Mouse (Mus musculus) forebrain, embryonic 14.5 days (tissue): Measurements from ENCODE around the gene Hoxc13. TPM values are rescaled to one million over a fixed set of nuclear protein-coding genes. Genes with fewer than 3 reads are reported as not detected.

Experiments used
- ATAC-seq: fragments of 200-750 bp; cut with Nextera tagmentation; 2 replicates; pipeline ENCODE4 v1.8.0; 2017; ENCODE audit warnings: mild to moderate bottlenecking, moderate library complexity
- DNase-seq: peaks from one replicate; pipeline ENCODE4 v3.0.0-alpha.2; 2015; ENCODE audit warnings: low spot score
- H3K27ac ChIP-seq: fragments of 300-500 bp; sonication (generic); 2 replicates; pipeline ENCODE4 v1.5.1; 2014; ENCODE audit warnings: low read depth, mild to moderate bottlenecking, control low read depth, low read length, moderate library complexity
- H3K27me3 ChIP-seq: fragments of 300-500 bp; sonication (generic); replicated peaks from 2 replicates; pipeline ENCODE4 v1.6.1; 2014; ENCODE audit warnings: low read length, control low read depth, mixed read lengths; ENCODE audit not compliant: control insufficient read depth, insufficient read depth
- H3K36me3 ChIP-seq: fragments of 300-500 bp; sonication (generic); 2 replicates; pipeline ENCODE4 v1.6.1; 2014; ENCODE audit warnings: low read length, control low read depth; ENCODE audit not compliant: control insufficient read depth, insufficient read depth
- H3K4me1 ChIP-seq: fragments of 300-500 bp; sonication (generic); 2 replicates; pipeline ENCODE4 v1.6.1; 2014; ENCODE audit warnings: antibody characterized with exemption, low read length, control low read depth; ENCODE audit not compliant: control insufficient read depth, insufficient read depth
- H3K4me2 ChIP-seq: fragments of 300-500 bp; sonication (generic); 2 replicates; pipeline ENCODE4 v1.6.1; 2014; ENCODE audit warnings: mild to moderate bottlenecking, control low read depth, low read length
- H3K4me3 ChIP-seq: fragments of 300-500 bp; sonication (generic); 2 replicates; pipeline ENCODE4 v1.5.1; 2014; ENCODE audit warnings: low read depth, low read length, control low read depth
- H3K9ac ChIP-seq: fragments of 300-500 bp; sonication (generic); 2 replicates; pipeline ENCODE4 v1.6.1; 2014; ENCODE audit warnings: mild to moderate bottlenecking, low read length, control low read depth, moderate library complexity
- H3K9me3 ChIP-seq: fragments of 300-500 bp; sonication (generic); replicated peaks from 2 replicates; pipeline ENCODE4 v1.6.1; 2016; ENCODE audit warnings: low read length, control low read depth, mixed read lengths; ENCODE audit not compliant: control insufficient read depth
- WGBS: fragments of 180-500 bp; shearing (Covaris S2); extraction: QIAGEN DNeasy Blood & Tissue Kit; methylation state at CpG from one replicate; pipeline ENCODE4 v1.1.7; 2014; 5-methylcytosine and 5-hydroxymethylcytosine counted together
- polyA plus RNA-seq: library from polyadenylated mRNA; unstranded; fragments of >200 nt; fragmentation: Nextera tagmentation; extraction: Ambion mirVana; gene quantifications from 2 replicates; pipeline ENCODE4 v1.2.1, GENCODE M21; 2014

Gene Hoxc13
- polyA plus RNA-seq, 1 experiment from 2014 or later = not detected

DNA sequence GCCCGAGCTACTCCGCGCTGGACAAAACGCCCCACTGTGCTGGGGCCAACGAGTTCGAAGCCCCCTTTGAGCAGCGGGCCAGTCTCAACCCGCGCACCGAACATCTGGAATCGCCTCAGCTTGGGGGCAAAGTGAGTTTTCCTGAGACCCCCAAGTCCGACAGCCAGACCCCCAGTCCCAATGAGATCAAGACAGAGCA is 46.3 kb downstream of the Hoxc13 start, which contains the start of gene Hoxc5:
Hoxc5 (plus strand) TSS at position 132 of the 199 bp plus-strand sequence.
- 3% methylated on average over 12 of the region's 12 CpGs for WGBS

DNA sequence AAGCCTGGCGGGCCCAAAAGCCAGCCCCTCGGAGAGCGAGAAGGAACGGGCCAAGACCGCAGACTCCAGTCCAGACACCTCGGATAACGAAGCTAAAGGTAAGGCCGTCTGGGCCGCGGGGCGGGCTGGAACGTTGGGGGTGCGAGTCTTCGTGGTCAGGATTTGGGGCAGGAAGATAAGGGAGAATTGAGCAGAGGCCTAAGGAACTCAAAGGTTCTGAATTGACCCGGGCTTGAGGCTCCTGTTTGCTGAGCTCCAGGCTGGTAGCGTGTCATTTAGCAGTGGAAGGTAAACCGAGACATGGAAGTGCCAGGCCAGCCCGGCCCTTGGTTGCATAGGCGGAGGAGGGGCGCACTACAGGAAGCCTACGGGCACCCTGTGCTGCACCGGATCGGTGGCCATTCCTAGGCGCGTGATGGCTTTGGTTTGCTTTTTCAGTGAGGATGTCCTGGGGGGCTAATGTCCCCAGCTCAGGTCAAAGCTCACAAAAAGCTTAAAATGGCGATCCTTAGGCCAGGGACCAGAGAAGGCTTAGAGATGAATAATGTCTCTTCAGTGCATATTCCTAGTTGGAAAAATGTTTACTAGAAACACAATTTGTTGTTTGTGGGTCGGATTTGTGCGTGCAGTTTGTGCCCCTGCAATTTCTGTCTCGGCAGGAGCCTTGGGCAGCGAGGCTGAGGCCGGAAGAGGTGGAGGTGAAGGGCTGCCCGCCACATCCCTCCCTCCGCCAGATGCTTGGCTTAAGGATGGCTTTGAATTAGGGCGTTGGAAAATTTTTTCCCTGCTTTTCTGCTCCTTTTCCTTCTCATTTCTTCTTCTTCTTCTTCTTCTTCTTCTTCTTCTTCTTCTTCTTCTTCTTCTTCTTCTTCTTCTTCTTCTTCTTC is 46.9 kb downstream of the Hoxc13 start:
- H3K27ac ChIP-seq = no peak overlapping the region
- DNase-seq = no peak

More for the DNA sequence above, 46.3 kb downstream of the Hoxc13 start, which contains the start of gene Hoxc5:
- Histone ChIP-seq H3K4me3 (peak within 1 kb of the TSS; percentile 2; the same call in 1 of the 2 replicates), H3K4me2 (no peak within 1 kb of the TSS), H3K27me3 (peaks cover 98% of the 10 kb centered on the region), H3K27ac (no peak within 1 kb of the TSS), H3K4me1 (no peaks in the 10 kb centered on the region), H3K9ac (no peak within 1 kb of the TSS), H3K36me3 (no peaks in the 10 kb centered on the region), H3K9me3 (no peaks in the 10 kb centered on the region)
- ATAC-seq (no peak), DNase-seq (no peak)

GRCm38 (mm10) chr15:102969296-102969695 is 48.4 kb downstream of the Hoxc13 start:
- Histone ChIP-seq H3K36me3 (no peaks in the 10 kb centered on the region), H3K27me3 (peaks cover 99% of the 10 kb centered on the region), H3K4me1 (no peaks in the 10 kb centered on the region), H3K9ac (no peak overlapping the region), H3K4me2 (no peak overlapping the region), H3K27ac (no peak overlapping the region), H3K4me3 (no peak overlapping the region), H3K9me3 (no peaks in the 10 kb centered on the region)
- ATAC-seq (no peak), DNase-seq (no peak)
- 34% methylated on average over 1 of the region's 1 CpGs for WGBS

More for the DNA sequence above, 46.9 kb downstream of the Hoxc13 start:
- 2% methylated on average over 34 of the region's 34 CpGs for WGBS
- no peak overlapping the region for H3K4me3 ChIP-seq
- H3K9ac ChIP-seq = no peak overlapping the region
- H3K4me1 ChIP-seq = no peaks in the 10 kb centered on the region
- no peak for ATAC-seq
- no peaks in the 10 kb centered on the region for H3K9me3 ChIP-seq
- no peak overlapping the region for H3K4me2 ChIP-seq
- no peaks in the 10 kb centered on the region for H3K36me3 ChIP-seq
- H3K27me3 ChIP-seq = peaks cover 98% of the 10 kb centered on the region

- no peak for ATAC-seq
- Histone ChIP-seq H3K27ac (no peak overlapping the region), H3K4me3 (no peak overlapping the region), H3K27me3 (peaks cover 99% of the 10 kb centered on the region), H3K36me3 (no peaks in the 10 kb centered on the region), H3K4me1 (no peaks in the 10 kb centered on the region), H3K9ac (no peak overlapping the region), H3K9me3 (no peaks in the 10 kb centered on the region), H3K4me2 (no peak overlapping the region)
- WGBS = under 1% methylated on average over 12 of the region's 12 CpGs
- peak; percentile 60 for DNase-seq
Observed at GRCm38 (mm10) chr15:102970740-102971139, 49.8 kb downstream of the Hoxc13 start.

- DNase-seq (no peak), ATAC-seq (no peak)
- Histone ChIP-seq H3K4me1 (no peaks in the 10 kb centered on the region), H3K36me3 (no peaks in the 10 kb centered on the region), H3K4me3 (no peak overlapping the region), H3K9me3 (no peaks in the 10 kb centered on the region), H3K27me3 (peaks cover 98% of the 10 kb centered on the region), H3K4me2 (no peak overlapping the region), H3K9ac (no peak overlapping the region), H3K27ac (no peak overlapping the region)
- 1% methylated on average over 21 of the region's 21 CpGs for WGBS
Observed at GRCm38 (mm10) chr15:102972254-102972653, 51.4 kb downstream of the Hoxc13 start.

GRCm38 (mm10) chr15:102972753-102973152 is 51.9 kb downstream of the Hoxc13 start:
- H3K9me3 ChIP-seq = no peaks in the 10 kb centered on the region
- H3K4me2 ChIP-seq = no peak overlapping the region
- H3K27me3 ChIP-seq = peaks cover 98% of the 10 kb centered on the region
- H3K27ac ChIP-seq = no peak overlapping the region
- no peak overlapping the region for H3K9ac ChIP-seq
- no peaks in the 10 kb centered on the region for H3K4me1 ChIP-seq
- no peak for DNase-seq
- WGBS = 2% methylated on average over 6 of the region's 6 CpGs
- no peaks in the 10 kb centered on the region for H3K36me3 ChIP-seq
- no peak for ATAC-seq
- no peak overlapping the region for H3K4me3 ChIP-seq

DNA sequence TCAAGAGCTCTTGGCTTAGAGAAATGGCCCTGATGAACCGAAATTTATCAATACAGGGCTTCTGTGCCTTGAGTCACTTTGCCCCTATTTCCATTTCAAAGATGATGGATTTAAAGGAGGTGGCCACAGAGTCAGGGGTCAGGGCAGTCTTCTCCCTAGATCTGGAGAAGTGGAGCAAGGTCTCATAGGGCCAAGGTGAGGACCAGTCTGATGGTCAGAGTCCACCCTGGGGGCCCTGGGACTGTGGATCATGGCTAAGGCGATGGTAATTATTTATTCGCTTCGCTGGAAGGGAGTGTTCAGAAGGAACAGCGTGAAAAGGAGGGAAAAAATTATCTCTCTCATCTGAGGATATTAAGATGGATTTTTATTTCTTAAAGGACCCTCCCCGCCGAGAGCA is 54.1 kb downstream of the Hoxc13 start:
- H3K9ac ChIP-seq = no peak overlapping the region
- 5% methylated on average over 7 of the region's 7 CpGs for WGBS
- no peak overlapping the region for H3K27ac ChIP-seq
- H3K4me3 ChIP-seq = no peak overlapping the region
- H3K9me3 ChIP-seq = no peaks in the 10 kb centered on the region
- H3K4me1 ChIP-seq = no peaks in the 10 kb centered on the region
- H3K4me2 ChIP-seq = no peak overlapping the region
- peaks cover 99% of the 10 kb centered on the region for H3K27me3 ChIP-seq
- ATAC-seq (no peak), DNase-seq (no peak)
- H3K36me3 ChIP-seq = no peaks in the 10 kb centered on the region

DNA sequence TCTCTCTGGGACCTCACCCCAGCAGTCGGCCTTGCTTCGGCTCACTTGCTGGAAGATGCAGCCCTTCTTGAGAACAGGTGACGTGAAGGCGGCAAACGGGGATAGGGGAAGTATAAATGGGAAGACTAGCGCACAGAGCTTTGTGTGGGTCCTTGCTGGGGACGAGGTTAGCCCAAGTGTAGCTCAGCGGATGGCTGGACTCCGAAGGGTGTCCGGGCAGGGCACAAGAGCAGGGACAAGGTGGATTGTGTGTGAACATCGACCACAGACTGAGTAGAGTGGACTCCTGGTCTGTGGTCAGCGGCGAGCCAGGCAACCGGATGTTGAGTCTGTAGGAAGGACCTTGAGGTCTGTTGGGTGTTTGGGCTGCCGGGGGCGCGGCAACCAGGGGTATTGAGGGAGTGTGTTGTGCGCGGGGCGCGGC is 54.8 kb downstream of the Hoxc13 start:
- Histone ChIP-seq H3K36me3 (no peaks in the 10 kb centered on the region), H3K9me3 (no peaks in the 10 kb centered on the region), H3K4me2 (no peak overlapping the region), H3K4me3 (no peak overlapping the region), H3K27me3 (peaks cover 98% of the 10 kb centered on the region), H3K27ac (no peak overlapping the region), H3K9ac (no peak overlapping the region), H3K4me1 (no peaks in the 10 kb centered on the region)
- no peak for DNase-seq
- ATAC-seq = no peak
- under 1% methylated on average over 21 of the region's 21 CpGs for WGBS

DNA sequence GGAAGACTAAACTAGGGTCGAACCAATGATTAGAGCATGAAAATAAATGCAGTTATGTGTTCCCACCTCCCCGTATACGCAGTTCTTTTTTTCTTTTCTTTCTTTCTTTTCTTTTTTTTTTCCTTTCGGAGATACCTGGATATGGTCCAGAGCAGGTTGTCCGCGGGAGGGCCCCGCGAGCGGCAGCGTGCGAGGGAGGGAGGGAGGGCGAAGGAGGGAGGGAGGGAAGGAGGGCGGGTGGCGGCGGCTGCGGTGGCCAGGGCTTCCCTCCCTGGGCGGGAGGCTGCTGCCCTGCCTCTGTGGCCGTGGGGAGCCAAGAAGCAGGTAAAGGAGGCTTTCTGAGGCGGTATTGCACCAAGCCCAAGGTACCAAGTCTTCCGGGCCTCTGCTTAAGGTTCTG is 55.3 kb downstream of the Hoxc13 start, which contains the start of gene Hoxc9:
Hoxc9 (plus strand) TSS at position 269 of the 400 bp plus-strand sequence.
- no peak within 1 kb of the TSS for H3K9ac ChIP-seq
- peaks cover 98% of the 10 kb centered on the region for H3K27me3 ChIP-seq
- WGBS = under 1% methylated on average over 19 of the region's 20 CpGs
- H3K9me3 ChIP-seq = no peaks in the 10 kb centered on the region
- DNase-seq (no peak), ATAC-seq (no peak)
- H3K27ac ChIP-seq = no peak within 1 kb of the TSS
- H3K36me3 ChIP-seq = no peaks in the 10 kb centered on the region
- H3K4me1 ChIP-seq = no peaks in the 10 kb centered on the region
- no peak within 1 kb of the TSS for H3K4me3 ChIP-seq
- no peak within 1 kb of the TSS for H3K4me2 ChIP-seq
